Mouse (Mus musculus): ENCODE measurements around the gene Pgpep1l.
"Not testable (repeated sequence)": the region's sequence is repeated elsewhere in the genome, so short reads cannot be mapped to it uniquely, and the experiment has no call there.

The Pgpep1l gene

GRCm38 (mm10) chr7:68282304-68283132 is 18.5 kb upstream of the Pgpep1l start:
- DNase-seq (ENCODE audit: low read depth, low spot score), result no peak

GRCm38 (mm10) chr7:68281341-68281740 is 17.3 kb upstream of the Pgpep1l start:
- DNase-seq (ENCODE audit: low read depth, low spot score), result peak; percentile 31

- DNase-seq (ENCODE audit: low read depth, low spot score), result peak; percentile 31
Observed at GRCm38 (mm10) chr7:68280352-68280869, 16.4 kb upstream of the Pgpep1l start.

GRCm38 (mm10) chr7:68279481-68279880 is 15.4 kb upstream of the Pgpep1l start:
- no peak for DNase-seq (ENCODE audit: low read depth, low spot score)

GRCm38 (mm10) chr7:68278908-68279307 is 14.9 kb upstream of the Pgpep1l start:
- no peak for DNase-seq (ENCODE audit: low read depth, low spot score)

GRCm38 (mm10) chr7:68278385-68278784 is 14.4 kb upstream of the Pgpep1l start:
- no peak for DNase-seq (ENCODE audit: low read depth, low spot score)

- no peak for DNase-seq (ENCODE audit: low read depth, low spot score)
Observed at GRCm38 (mm10) chr7:68277897-68278270, 13.9 kb upstream of the Pgpep1l start.

GRCm38 (mm10) chr7:68277054-68277896 is 13.2 kb upstream of the Pgpep1l start:
- DNase-seq (ENCODE audit: low read depth, low spot score), result no peak

- DNase-seq (ENCODE audit: low read depth, low spot score), result no peak
Observed at GRCm38 (mm10) chr7:68275838-68276731, 12.1 kb upstream of the Pgpep1l start.

- not testable (repeated sequence) for DNase-seq (ENCODE audit: low read depth, low spot score)
Observed at GRCm38 (mm10) chr7:68275445-68275837, 11.4 kb upstream of the Pgpep1l start.

GRCm38 (mm10) chr7:68274951-68275350 is 10.9 kb upstream of the Pgpep1l start:
- DNase-seq (ENCODE audit: low read depth, low spot score), result no peak

GRCm38 (mm10) chr7:68274218-68274617 is 10.2 kb upstream of the Pgpep1l start:
- DNase-seq (ENCODE audit: low read depth, low spot score), result no peak

- no peak for DNase-seq (ENCODE audit: low read depth, low spot score)
Observed at GRCm38 (mm10) chr7:68273515-68273914, 9.5 kb upstream of the Pgpep1l start, which contains the start of gene Fam169b. TSS of gene Fam169b (plus strand) at chr7:68273839.

GRCm38 (mm10) chr7:68272607-68273006 is 8.6 kb upstream of the Pgpep1l start:
- no peak for DNase-seq (ENCODE audit: low read depth, low spot score)

- DNase-seq (ENCODE audit: low read depth, low spot score), result no peak
Observed at GRCm38 (mm10) chr7:68271816-68272215, 7.8 kb upstream of the Pgpep1l start.

- DNase-seq (ENCODE audit: low read depth, low spot score), result no peak
Observed at GRCm38 (mm10) chr7:68270551-68270950, 6.5 kb upstream of the Pgpep1l start.

GRCm38 (mm10) chr7:68266691-68267090 is 2.7 kb upstream of the Pgpep1l start:
- DNase-seq (ENCODE audit: low read depth, low spot score), result no peak

- no peak for DNase-seq (ENCODE audit: low read depth, low spot score)
Observed at GRCm38 (mm10) chr7:68265391-68265790, 1.4 kb upstream of the Pgpep1l start.

- peak; percentile 79 for DNase-seq (ENCODE audit: low read depth, low spot score)
Observed at GRCm38 (mm10) chr7:68264531-68264930, 498 bp upstream of the Pgpep1l start.

GRCm38 (mm10) chr7:68263346-68264027 is 546 bp downstream of the Pgpep1l start:
- no peak for DNase-seq (ENCODE audit: low read depth, low spot score)
